Mouse (Mus musculus) left cerebral cortex, postnatal 14 days (tissue): Measurements from ENCODE around the gene Gm13889. TPM values are rescaled to one million over a fixed set of nuclear protein-coding genes. Genes with fewer than 3 reads are reported as not detected.

ENCODE experiments used
- DNase-seq, 2 experiments: peaks; one replicate each; pipeline ENCODE4 v3.0.0; 2021 to 2022; ENCODE audit warnings: low spot score in 2 of 2, mixed read lengths in 1 of 2
- intact Hi-C: fragments of 180-260 bp; cut with DNase I; formaldehyde crosslinking; loops from one replicate; pipeline ENCODE4 v1.15.1; 2025
- total RNA-seq, 2 experiments: library from RNA; stranded (reverse); gene quantifications; 2 replicates each; pipeline ENCODE4 v1.2.3; 2021

Gm13889 gene
- total RNA-seq, 2 experiments from 2014 or later: 62.3 to 73.1 TPM

DNA sequence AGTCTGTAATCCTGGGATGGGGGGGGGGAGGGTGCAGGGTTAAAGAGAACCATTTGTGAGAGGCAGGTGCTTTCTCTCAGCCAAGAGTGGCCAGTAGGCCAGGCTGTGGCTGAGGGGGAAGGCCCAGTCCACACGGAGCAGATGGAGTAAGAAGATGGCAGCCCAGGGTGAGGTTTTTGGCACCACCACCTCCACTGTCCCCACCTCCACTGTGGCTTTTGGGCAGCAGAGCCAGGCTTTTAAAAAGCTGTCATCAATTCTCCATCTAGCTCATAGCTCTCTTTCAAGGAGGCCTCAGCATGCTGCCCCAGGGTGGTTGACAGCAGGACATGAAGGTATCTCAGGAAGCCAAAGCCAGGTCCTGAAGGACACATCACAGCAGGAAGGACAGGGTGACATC lies 6.8 kb upstream of the Gm13889 start:
- intact Hi-C loops: no loop called here
- no peak for DNase-seq

DNA sequence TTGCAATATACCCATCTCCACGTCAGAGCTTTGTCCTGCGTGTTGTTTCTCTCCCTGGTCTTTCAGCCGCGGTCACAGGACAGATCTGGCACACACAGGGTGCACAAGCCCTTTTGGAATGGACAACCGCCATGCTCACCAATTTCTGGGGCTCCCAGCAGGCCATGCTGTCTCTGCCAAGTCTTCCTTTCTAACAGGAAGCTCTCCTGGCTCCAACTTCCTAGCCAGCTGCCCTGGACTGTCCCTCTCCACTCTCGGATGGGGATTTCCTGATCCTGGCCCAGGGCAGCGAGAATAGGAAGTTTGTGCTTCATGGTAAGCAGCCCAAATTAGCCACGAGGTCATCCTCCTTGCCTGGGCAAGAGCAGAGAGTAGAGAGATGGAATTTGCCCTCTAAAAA lies 4.7 kb upstream of the Gm13889 start:
- intact Hi-C loops: no loop called here
- DNase-seq: no peak

DNA sequence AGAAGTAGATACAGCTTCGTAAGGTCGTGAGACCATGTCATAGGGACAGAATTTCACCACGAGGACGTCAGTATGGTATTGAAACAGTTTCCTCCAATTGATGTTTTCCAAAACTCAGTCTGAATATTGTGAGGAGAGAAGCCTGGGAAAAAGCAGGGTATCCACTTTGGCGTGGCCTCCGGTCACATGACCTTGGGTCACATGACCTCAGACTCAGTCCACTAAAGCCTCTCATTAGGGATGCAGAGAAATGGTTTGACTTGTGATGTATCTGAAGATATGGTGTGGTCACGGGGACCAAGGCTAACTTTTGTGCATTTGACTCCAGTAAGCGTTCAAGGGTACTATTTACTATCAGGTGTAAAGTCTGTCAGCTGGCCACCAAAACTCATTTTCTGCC lies 2.3 kb upstream of the Gm13889 start:
- no peak for DNase-seq

DNA sequence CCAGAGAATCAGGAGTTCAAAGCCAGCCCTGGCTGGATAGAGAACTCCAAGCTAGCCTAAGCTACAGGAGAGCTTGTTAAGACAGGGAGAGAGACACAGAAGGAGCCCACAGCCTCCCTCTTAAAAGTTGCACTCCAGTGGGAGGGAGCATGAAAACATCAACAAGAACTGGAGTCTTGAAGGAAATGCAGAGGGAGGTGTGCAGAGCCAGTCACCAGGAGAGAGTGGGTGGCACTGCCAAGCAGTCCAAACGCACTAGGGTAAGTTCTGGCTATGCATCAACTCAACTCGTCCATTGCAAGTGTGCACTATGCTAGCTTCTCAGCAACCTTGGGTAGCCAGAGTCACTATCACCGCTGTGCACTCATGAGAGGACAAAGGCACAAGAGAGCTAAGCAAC lies 1.2 kb upstream of the Gm13889 start:
- intact Hi-C loops: loop anchor here (5.0 kb wide), 2 partner anchors 44 to 86 kb away; no protein-coding TSS in a partner anchor
- DNase-seq: no peak

More for the DNA sequence above, 2.3 kb upstream of the Gm13889 start:
- intact Hi-C loops: loop anchor here (5.0 kb wide), 2 partner anchors 43 to 87 kb away; no protein-coding TSS in a partner anchor

DNA sequence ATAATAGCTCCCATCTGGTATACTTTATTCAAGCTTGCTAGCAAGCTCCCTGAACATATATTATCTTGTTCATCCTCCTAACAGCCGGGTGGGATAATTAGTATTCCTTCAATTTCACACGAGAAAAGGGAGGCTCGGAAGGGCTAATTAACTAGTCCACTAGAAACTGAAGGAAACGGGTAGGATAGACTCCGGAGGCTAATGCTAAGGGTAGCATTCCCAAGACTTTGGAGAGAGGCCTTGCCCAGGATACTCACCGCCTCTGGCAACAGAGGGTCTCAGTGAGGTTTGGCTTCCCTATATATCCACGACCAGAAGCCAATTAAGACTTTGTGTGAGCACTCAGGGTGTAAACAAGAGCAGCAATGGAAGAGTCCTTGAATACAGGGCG lies 779 bp upstream of the Gm13889 start:
- intact Hi-C loops: loop anchor here (5.0 kb wide), 2 partner anchors 45 to 85 kb away; no protein-coding TSS in a partner anchor
- no peak for DNase-seq

DNA sequence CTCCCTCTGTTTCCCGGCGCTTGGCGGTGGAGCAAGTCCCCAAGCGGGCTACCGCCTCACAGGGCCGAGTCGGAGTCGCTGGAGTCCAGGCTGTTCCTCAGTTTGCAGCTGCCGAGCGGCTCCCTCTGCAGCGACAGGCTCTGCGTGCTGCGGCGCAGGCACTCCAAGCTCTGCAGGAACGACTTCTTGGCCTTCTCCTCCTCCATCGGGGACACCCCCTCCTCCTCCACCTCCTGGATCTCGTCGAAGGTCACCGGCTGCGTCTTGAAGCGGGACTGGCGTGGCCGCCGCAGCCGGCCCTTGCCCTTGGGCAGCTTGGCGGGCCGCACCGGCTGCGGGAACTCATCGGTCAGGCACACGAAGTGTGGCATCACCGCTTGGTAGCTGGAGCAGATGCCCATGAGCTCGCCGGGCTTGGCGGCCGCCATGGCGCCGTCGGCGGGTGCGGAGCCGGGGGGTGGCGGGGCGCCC lies 635 bp downstream of the Gm13889 start:
- intact Hi-C loops: loop anchor here (1.0 to 5.0 kb wide), 3 partner anchors 28 to 84 kb away; no protein-coding TSS in a partner anchor
- DNase-seq: peak in 1 of 2 experiments; percentile 61

DNA sequence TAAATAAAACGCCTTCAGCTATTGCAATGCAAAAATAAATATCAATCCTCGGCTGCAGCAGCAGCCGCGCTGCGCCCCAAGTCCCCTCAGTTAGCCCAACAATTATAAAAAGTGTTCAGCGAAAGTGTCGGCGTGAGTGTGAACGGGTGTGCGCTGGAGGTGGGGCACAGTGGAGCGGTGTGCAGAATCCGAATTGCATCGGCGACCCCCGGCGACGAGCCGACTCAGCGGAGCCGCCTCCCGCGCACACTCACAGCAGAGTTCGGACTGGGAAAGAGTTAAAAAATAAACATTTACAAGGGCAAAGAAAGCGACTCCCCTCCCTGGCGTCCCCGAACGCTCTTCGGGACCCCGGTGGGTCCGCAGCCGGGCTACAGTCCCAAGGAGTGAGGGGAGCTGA lies 1.1 kb downstream of the Gm13889 start:
- DNase-seq: no peak
- intact Hi-C loops: loop anchor here (1.0 to 5.0 kb wide), 3 partner anchors 28 to 84 kb away; no protein-coding TSS in a partner anchor

DNA sequence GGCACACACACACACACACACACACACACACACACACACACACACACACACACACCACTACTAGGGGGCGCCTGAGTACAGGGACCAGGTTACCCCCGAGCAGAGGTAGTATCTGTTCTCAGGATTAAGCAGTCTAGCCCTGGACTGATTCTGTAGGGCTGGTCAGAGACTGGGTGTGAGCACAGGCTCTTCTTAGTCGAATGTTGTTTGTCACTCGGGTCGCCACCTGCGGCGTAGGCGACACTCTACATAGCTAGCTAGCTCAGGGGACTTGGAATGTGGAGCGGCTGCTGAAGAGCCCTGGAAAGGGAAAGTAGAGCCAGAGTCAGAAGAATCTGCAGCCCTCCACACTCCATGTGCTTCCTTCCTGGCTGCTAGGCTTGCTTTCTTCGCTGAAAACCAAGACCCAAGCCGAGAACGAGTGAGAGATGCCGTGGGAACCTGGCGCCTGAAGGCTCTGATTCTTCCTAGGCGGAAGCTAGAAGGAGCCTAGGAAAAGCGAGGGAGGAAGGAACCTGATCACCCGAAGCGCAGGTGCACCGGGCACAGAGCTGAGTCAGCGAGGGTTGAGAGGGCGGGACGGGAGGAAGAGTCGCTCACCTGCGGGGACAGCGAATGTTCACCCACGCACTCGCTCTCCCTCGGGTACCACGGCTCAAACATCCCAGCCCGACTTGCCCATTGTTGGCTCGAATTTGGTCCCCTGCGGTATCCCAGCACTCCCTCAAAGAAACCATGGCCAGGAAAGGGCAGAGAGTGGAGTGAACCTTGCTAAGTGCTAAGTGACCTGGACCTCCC lies 2.0 kb downstream of the Gm13889 start:
- intact Hi-C loops: loop anchor here (5.0 kb wide), 2 partner anchors 47 to 83 kb away; no protein-coding TSS in a partner anchor
- peak in 1 of 2 experiments; percentile 42 for DNase-seq

DNA sequence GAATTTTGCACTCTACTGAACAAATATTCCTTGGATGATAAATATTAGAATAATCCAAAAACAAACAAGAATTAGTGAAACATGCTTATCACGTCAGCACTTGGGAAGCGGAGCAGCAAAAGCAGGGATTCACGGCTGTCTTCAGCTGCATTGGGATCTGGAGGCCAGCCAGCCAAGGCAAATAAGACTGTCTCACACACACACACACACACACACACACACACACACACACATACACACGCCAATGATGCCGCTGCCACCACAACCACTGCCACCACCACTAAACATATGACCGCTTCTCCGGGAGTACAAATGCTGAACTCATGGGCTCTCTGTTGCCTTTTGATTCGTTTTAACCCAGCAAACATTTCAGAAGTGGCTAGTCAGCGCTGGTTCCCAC lies 3.3 kb downstream of the Gm13889 start:
- intact Hi-C loops: no loop called here
- DNase-seq: peak; percentile 40 to 63

DNA sequence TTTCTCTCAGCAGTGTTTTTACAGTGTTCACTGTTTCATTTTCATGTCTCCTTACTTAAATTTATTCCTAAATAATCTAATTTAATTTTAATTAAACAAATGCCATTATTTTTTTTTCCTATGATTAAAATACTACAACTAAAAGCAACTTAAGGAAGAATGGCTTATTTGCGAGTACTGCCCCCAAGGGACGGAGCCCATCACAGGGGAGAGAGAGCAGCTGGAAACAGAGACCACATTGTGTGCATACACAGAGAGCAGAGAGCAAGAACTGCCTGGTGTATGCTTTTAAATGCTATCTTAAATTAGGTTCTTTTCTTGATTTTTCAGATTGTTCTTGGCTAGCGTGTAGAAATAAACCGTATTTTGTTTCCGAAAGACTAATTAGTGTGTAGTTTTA lies 10.0 kb downstream of the Gm13889 start:
- no peak for DNase-seq
- intact Hi-C loops: no loop called here

DNA sequence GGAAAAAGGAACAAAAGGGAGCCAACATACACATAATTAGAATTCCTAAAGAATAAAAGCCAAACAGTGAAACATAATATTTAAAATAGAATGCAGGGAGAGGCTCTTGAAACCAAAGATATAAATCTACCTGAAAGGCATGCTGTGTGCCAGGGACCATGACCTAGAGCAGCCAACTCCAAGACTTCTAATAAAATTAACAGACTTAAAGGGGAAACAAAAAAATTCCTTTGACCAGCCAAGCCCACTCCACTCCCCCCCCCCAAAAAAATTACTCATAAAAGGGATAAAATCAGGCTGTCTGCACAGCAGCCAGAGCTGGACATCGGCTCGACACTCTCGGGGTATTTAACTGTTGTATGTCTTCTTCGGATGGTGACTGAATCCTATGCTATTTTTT lies 12.1 kb downstream of the Gm13889 start:
- intact Hi-C loops: loop anchor here (5.0 kb wide), 2 partner anchors 43 to 58 kb away; no protein-coding TSS in a partner anchor
- no peak for DNase-seq

DNA sequence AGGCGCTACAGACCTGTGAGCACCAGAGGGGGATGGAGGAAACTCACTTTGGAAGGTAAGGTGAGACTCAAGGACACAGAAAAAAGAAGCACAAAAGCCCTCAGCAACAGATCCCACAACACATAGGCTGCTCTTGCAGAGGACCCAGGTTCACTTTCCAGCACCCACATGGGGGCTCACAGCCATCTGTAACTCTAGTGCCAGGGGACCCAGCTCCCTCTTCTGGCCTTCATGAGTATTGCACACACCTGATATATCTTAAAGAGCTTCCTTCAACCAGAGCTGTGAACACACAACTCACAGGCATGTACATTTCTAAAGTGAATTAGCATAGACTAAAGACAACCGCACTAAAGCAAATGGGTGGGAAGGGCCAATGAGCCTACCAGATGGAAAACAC lies 12.9 kb downstream of the Gm13889 start:
- intact Hi-C loops: loop anchor here (5.0 kb wide), 2 partner anchors 42 to 57 kb away; no protein-coding TSS in a partner anchor
- DNase-seq: no peak

DNA sequence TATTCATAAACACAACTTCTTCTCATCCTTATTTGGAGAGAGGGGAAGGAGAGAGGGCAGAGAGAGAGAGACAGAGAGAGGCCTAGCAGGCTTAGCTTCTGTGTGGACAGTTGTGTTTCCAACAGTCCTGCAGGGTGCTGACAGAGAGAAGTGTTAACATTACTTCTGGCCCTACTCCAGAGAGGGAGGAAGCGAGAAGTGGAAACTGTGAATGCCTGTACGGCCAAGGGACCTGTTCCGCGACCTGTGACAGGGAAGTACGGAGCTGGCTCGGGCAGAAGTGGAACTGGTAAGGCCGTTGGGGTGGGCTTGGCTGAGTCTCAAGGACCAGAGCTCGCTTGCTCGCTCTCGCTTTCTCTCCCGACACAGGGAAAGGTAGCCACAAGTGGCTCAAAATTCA lies 15.3 kb downstream of the Gm13889 start:
- intact Hi-C loops: loop anchor here (5.0 kb wide), 2 partner anchors 39 to 54 kb away; no protein-coding TSS in a partner anchor
- DNase-seq: peak in 1 of 2 experiments; percentile 41

DNA sequence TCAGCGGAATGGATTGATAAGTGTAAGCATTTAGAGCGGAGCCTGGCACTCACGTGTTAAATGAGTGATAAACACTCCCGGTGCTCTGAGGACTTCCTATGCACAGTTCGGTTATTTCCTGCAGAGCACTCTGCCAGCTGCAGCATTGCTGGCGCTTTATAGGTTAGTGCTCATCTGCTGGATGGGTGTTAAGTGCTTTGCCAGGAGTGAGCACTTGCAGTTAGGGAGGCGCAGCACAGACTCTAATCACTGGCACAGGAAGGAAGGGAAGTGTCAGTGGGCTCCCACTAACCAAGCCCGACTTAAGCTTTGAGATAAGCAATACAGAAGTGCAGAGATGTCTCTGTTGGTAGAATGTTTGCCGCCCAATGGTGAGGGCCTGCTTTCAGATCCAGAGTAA lies 18.5 kb downstream of the Gm13889 start:
- DNase-seq: no peak
- intact Hi-C loops: no loop called here

DNA sequence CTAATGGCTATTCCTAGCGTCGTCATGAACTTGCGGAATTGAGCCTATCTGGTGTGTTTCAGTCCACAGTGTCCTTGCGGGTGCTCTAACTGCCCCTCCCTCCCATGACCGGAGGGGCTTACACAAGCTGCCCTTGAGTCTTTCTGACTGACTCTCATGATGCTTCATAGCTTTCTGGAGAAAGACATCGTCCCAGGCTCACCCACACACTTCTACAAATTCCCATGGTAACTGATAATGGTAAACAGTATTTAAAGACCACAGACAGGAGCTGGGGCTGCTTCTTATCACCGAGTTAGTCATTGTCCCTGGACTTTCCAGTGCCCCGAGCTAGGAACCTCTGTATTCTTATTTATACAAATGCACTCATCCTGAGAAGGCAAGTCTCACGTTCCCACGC lies 28.1 kb downstream of the Gm13889 start:
- intact Hi-C loops: loop anchor here (1.0 kb wide), 1 partner anchor 27 kb away; no protein-coding TSS in a partner anchor

DNA sequence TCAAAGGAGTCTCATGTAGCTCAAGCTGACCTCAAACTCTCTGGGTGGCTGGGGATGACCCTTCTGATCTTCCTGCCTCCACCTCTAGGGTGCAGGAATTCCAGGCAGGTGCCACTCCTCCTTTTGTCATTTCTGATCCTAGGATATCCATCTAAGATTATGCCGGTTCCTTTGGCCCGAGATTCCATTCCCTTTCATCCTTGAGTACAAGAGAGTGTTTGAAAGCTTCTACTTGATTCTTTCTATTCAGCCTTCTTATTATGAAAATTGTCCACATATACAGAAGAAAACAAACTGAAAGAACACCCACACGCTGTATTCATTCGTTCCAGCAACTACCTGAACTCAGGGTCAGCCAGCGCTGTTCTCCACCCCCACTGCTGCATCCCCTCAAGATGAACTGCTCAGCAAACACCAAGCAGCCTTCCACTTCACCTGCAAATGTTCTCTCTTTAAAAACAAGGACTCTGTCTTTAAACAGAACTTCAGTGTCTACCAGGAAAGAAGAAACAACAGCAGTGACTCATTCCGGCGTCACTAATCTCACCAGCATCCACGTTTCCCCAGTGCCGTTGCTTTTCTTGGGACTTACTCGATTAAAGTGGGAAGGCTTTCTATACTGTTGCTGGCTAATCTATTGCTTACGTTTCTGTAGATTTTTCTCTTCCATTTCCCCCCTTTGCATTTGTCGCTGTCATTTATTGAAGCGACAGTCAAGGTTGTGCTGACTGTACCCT lies 29.1 kb downstream of the Gm13889 start:
- no peak for DNase-seq
- intact Hi-C loops: loop anchor here (1.0 kb wide), 1 partner anchor 28 kb away; no protein-coding TSS in a partner anchor

More for the DNA sequence above, 28.1 kb downstream of the Gm13889 start:
- DNase-seq: peak in 1 of 2 experiments; percentile 26

DNA sequence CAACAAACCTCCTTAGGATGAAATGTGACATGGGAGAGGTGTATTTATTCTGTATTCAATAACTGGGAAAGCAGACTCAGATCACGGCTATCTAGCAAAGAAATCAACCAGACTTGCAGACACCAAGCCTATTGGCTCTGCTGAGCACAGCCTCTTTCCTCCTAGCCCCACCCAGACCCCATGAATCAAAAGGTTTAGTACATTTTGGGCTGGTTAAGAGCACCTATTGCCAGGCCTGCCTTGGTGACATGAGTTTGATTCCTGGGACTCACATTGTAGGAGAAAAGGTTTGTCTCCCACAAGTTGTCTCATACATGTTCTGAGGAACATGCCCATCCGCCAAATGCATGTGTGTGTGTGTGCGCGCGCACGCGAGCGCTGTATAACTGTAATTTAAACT lies 30.9 kb downstream of the Gm13889 start:
- intact Hi-C loops: no loop called here

DNA sequence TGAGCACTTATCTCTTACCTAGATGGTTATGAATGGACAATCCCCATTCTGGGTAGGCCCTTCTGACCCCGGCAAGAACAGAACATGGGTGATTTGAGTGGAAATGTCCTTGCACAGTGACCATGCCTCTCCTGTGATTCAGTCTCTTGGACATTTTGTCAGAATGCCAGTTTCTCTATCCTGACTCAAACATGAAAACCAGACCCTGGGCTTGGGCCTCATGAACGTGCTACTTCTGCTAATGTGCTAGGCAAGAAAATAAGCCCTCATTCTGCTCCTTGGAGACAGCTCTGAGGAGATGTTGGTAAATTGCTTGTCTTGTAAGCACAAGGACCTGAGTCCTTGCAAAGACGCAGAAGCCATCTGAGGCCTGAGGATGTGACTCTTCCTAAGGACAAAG lies 37.9 kb downstream of the Gm13889 start:
- intact Hi-C loops: no loop called here
- no peak for DNase-seq

More for the DNA sequence above, 30.9 kb downstream of the Gm13889 start:
- DNase-seq: no peak

DNA sequence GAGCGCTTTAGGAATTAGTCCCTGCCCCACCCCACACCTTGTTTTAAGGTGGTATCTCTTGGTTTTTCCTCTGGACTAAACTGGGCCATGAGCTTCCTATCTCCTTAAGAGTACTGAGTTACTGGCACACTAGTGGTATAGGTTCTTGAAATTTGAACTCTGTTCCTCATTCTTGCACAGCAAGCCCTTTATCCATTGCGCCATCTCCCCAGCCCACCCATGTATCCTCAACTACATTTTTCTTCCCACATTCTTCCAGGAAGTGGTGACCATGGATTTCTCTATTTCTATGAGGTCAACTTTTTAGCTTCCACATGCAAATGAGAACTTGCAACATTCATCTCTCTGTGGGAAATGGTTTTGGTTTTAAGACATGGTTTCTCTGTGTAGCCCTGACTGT lies 43.4 kb downstream of the Gm13889 start:
- DNase-seq: no peak
- intact Hi-C loops: no loop called here

DNA sequence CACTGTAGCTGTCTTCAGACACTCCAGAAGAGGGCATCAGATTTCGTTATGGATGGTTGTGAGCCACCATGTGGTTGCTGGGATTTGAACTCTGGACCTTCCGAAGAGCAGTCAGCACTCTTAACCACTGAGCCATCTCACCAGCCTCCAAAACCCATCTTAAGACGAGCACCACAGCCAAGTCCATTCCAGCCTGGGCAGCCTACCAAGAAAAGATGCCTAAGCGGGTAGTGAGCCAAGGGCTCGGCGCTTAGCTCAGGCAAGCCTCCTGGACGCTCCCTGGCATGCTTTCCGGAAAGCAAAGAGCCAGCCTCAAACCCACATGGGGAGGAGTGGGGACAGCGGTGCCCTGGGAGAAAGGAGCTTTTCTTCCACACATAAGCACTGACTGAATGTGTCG lies 45.1 kb downstream of the Gm13889 start:
- intact Hi-C loops: no loop called here
- DNase-seq: peak; percentile 33 to 48
